12 mouse cellular contexts compared by ENCODE assay signal in genomic region chr15:51720873-51721308, GRCm38 (mm10).
DNase-seq lines count a peak whose midpoint lies in the region; ATAC-seq and TF ChIP-seq lines count a peak whose summit lies in the region.
"Had no signal": no experiment of that assay in that cellular context is flagged by ENCODE, and none has a peak within 500 bp of the region (broad histone marks: within the 10 kb centered on the region; RNA-seq: fewer than 3 reads in every experiment).

No protein-coding gene starts in this region.

- intact Hi-C loops in left cerebral cortex, adult 2 months (cut with DNase I), result no loop called here

- peaks cover 10% of the 10 kb centered on the region; the same call in 1 of the 2 replicates for H3K4me1 ChIP-seq in embryonic facial prominence, embryonic 12.5 days
- H3K4me1 ChIP-seq in embryonic facial prominence, embryonic 10.5 days, result peaks cover 6% of the 10 kb centered on the region
- peaks cover 22% of the 10 kb centered on the region for H3K4me1 ChIP-seq in embryonic facial prominence, embryonic 13.5 days
- peaks cover 10% of the 10 kb centered on the region for H3K4me1 ChIP-seq in limb, embryonic 15.5 days
- H3K4me1 ChIP-seq in liver, embryonic 12.5 days, result no peaks in the 10 kb centered on the region

- DNase-seq in embryonic facial prominence, embryonic 10.5 days (ENCODE audit: low spot score), result no peak
- peak; percentile 31 for DNase-seq in forelimb bud, embryonic 11.5 days (ENCODE audit: low read depth, low spot score)
- DNase-seq in left cerebral cortex, adult 2 months (ENCODE audit: extremely low spot score in 1 of 2, low spot score in 2 of 2), result no peak
- DNase-seq: cerebellum, adult 18-20 months; heart, adult 2 months; heart, postnatal 4 days; kidney, postnatal 10 days had no signal

- H3K9me3 ChIP-seq in embryonic facial prominence, embryonic 12.5 days, result no peaks in the 10 kb centered on the region
- H3K9me3 ChIP-seq in embryonic facial prominence, embryonic 10.5 days, result no peaks in the 10 kb centered on the region
- H3K9me3 ChIP-seq in embryonic facial prominence, embryonic 13.5 days, result no peaks in the 10 kb centered on the region
- H3K9me3 ChIP-seq in limb, embryonic 15.5 days, result no peaks in the 10 kb centered on the region
- no peaks in the 10 kb centered on the region for H3K9me3 ChIP-seq in liver, embryonic 12.5 days (replicated peaks)

- TF ChIP-seq CTCF in left cerebral cortex, adult 2 months (IDR thresholded peaks at IDR 0.05), result no peak

- no peak overlapping the region for H3K4me3 ChIP-seq in embryonic facial prominence, embryonic 12.5 days
- H3K4me3 ChIP-seq in embryonic facial prominence, embryonic 10.5 days, result no peak overlapping the region
- no peak overlapping the region for H3K4me3 ChIP-seq in embryonic facial prominence, embryonic 13.5 days
- H3K4me3 ChIP-seq in limb, embryonic 15.5 days, result no peak overlapping the region
- no peak overlapping the region for H3K4me3 ChIP-seq in left cerebral cortex, adult 2 months
- H3K4me3 ChIP-seq in liver, embryonic 12.5 days, result no peak overlapping the region
- H3K4me3 ChIP-seq: heart, adult 2 months had no signal

- no peak overlapping the region for H3K4me2 ChIP-seq in embryonic facial prominence, embryonic 12.5 days (replicated peaks)
- no peak overlapping the region for H3K4me2 ChIP-seq in embryonic facial prominence, embryonic 13.5 days
- H3K4me2 ChIP-seq in limb, embryonic 15.5 days, result no peak overlapping the region
- no peak overlapping the region for H3K4me2 ChIP-seq in liver, embryonic 12.5 days

- no peak overlapping the region for H3K9ac ChIP-seq in embryonic facial prominence, embryonic 12.5 days
- H3K9ac ChIP-seq in embryonic facial prominence, embryonic 13.5 days, result no peak overlapping the region
- H3K9ac ChIP-seq in limb, embryonic 15.5 days, result no peak overlapping the region
- H3K9ac ChIP-seq in liver, embryonic 12.5 days, result no peak overlapping the region

- WGBS in embryonic facial prominence, embryonic 12.5 days, result 17% methylated on average over 9 of the region's 9 CpGs
- WGBS in embryonic facial prominence, embryonic 10.5 days, result 23% methylated on average over 9 of the region's 9 CpGs
- WGBS in embryonic facial prominence, embryonic 13.5 days, result 38% methylated on average over 9 of the region's 9 CpGs
- WGBS in limb, embryonic 15.5 days, result 22% methylated on average over 9 of the region's 9 CpGs
- 55% methylated on average over 9 of the region's 9 CpGs for WGBS in liver, embryonic 12.5 days (ENCODE audit: insufficient replicate concordance)

- no peaks in the 10 kb centered on the region for H3K36me3 ChIP-seq in embryonic facial prominence, embryonic 12.5 days
- no peaks in the 10 kb centered on the region for H3K36me3 ChIP-seq in embryonic facial prominence, embryonic 10.5 days (replicated peaks)
- no peaks in the 10 kb centered on the region for H3K36me3 ChIP-seq in embryonic facial prominence, embryonic 13.5 days
- no peaks in the 10 kb centered on the region for H3K36me3 ChIP-seq in limb, embryonic 15.5 days
- no peaks in the 10 kb centered on the region for H3K36me3 ChIP-seq in liver, embryonic 12.5 days

- no peak for ATAC-seq in embryonic facial prominence, embryonic 12.5 days (ENCODE audit: insufficient number of reproducible peaks, insufficient read depth, low FRiP score, low TSS enrichment)
- ATAC-seq in embryonic facial prominence, embryonic 13.5 days (ENCODE audit: insufficient number of reproducible peaks, insufficient read depth, low FRiP score, low TSS enrichment, low read depth), result 0 out of 2 replicates have a peak, but pooled peaks have one; percentile 52
- peak; percentile 71; the same call in 1 of the 2 replicates for ATAC-seq in limb, embryonic 15.5 days (ENCODE audit: insufficient number of reproducible peaks, low FRiP score, low TSS enrichment, low read depth)
- ATAC-seq in megakaryocyte progenitor cell, adult 5-6 weeks (replicated peaks; ENCODE audit: poor library complexity), result no peak
- no peak for ATAC-seq in liver, embryonic 12.5 days

- no peaks in the 10 kb centered on the region for H3K27me3 ChIP-seq in embryonic facial prominence, embryonic 12.5 days
- H3K27me3 ChIP-seq in embryonic facial prominence, embryonic 10.5 days (replicated peaks; ENCODE audit: low read depth, poor library complexity, severe bottlenecking), result no peaks in the 10 kb centered on the region
- H3K27me3 ChIP-seq in embryonic facial prominence, embryonic 13.5 days, result no peaks in the 10 kb centered on the region
- no peaks in the 10 kb centered on the region for H3K27me3 ChIP-seq in limb, embryonic 15.5 days
- no peaks in the 10 kb centered on the region for H3K27me3 ChIP-seq in liver, embryonic 12.5 days (replicated peaks)

- H3K27ac ChIP-seq in embryonic facial prominence, embryonic 12.5 days, result peak overlapping the region; percentile 78
- no peak overlapping the region for H3K27ac ChIP-seq in embryonic facial prominence, embryonic 10.5 days (replicated peaks)
- H3K27ac ChIP-seq in embryonic facial prominence, embryonic 13.5 days, result peak overlapping the region; percentile 58
- peak overlapping the region; percentile 74 for H3K27ac ChIP-seq in limb, embryonic 15.5 days
- no peak overlapping the region for H3K27ac ChIP-seq in left cerebral cortex, adult 2 months
- no peak overlapping the region for H3K27ac ChIP-seq in liver, embryonic 12.5 days
- H3K27ac ChIP-seq: heart, adult 2 months had no signal

Comparison
In these comparisons a context has a peak if more than half of its experiments do, and no peak if none do; other contexts are left out.
1. ATAC-seq: peak in embryonic facial prominence, embryonic 13.5 days (single experiment) and limb, embryonic 15.5 days (single experiment); none in embryonic facial prominence, embryonic 12.5 days (single experiment), megakaryocyte progenitor cell, adult 5-6 weeks (single experiment) and liver, embryonic 12.5 days (single experiment).
2. H3K27ac ChIP-seq: peak in embryonic facial prominence, embryonic 12.5 days (single experiment), embryonic facial prominence, embryonic 13.5 days (single experiment) and limb, embryonic 15.5 days (single experiment); none in embryonic facial prominence, embryonic 10.5 days (single experiment), left cerebral cortex, adult 2 months (single experiment) and liver, embryonic 12.5 days (single experiment).